10 mouse cellular contexts compared by ENCODE assay signal in genomic region chr13:58090643-58091042, GRCm38 (mm10). TPM values are rescaled to one million over a fixed set of nuclear protein-coding genes. Genes with fewer than 3 reads are reported as not detected.
DNase-seq lines count a peak whose midpoint lies in the region; ATAC-seq lines count a peak whose summit lies in the region.
"Had no signal": no experiment of that assay in that cellular context is flagged by ENCODE, and none has a peak within 500 bp of the region (broad histone marks: within the 10 kb centered on the region; RNA-seq: fewer than 3 reads in every experiment).

No protein-coding gene starts in this region.

- H3K27ac ChIP-seq in lung, embryonic 16.5 days (ENCODE audit: low read length) = no peak overlapping the region
- H3K27ac ChIP-seq in intestine, embryonic 15.5 days = no peak overlapping the region
- H3K27ac ChIP-seq in intestine, embryonic 16.5 days (ENCODE audit: low read length) = no peak overlapping the region

- H3K27me3 ChIP-seq in lung, embryonic 16.5 days (ENCODE audit: control insufficient read depth, insufficient read depth, low read depth, low read length) = no peaks in the 10 kb centered on the region
- no peaks in the 10 kb centered on the region for H3K27me3 ChIP-seq in intestine, embryonic 15.5 days (replicated peaks)
- no peaks in the 10 kb centered on the region for H3K27me3 ChIP-seq in intestine, embryonic 16.5 days (replicated peaks; ENCODE audit: control insufficient read depth, insufficient read depth, low read length)
- H3K27me3 ChIP-seq: heart, embryonic 12.5 days had no signal

- WGBS in lung, embryonic 16.5 days = 40% methylated on average over 8 of the region's 8 CpGs
- 43% methylated on average over 8 of the region's 8 CpGs for WGBS in intestine, embryonic 15.5 days
- 45% methylated on average over 8 of the region's 8 CpGs for WGBS in intestine, embryonic 16.5 days

- H3K36me3 ChIP-seq in lung, embryonic 16.5 days (ENCODE audit: control insufficient read depth, insufficient read depth, low read length) = no peaks in the 10 kb centered on the region
- H3K36me3 ChIP-seq in intestine, embryonic 15.5 days = no peaks in the 10 kb centered on the region
- no peaks in the 10 kb centered on the region for H3K36me3 ChIP-seq in intestine, embryonic 16.5 days (ENCODE audit: control insufficient read depth, insufficient read depth, low read length)

- H3K4me2 ChIP-seq in lung, embryonic 16.5 days (ENCODE audit: low read depth, low read length) = no peak overlapping the region
- H3K4me2 ChIP-seq in intestine, embryonic 15.5 days (replicated peaks) = no peak overlapping the region
- H3K4me2 ChIP-seq in intestine, embryonic 16.5 days (ENCODE audit: low read depth, low read length) = no peak overlapping the region
- H3K4me2 ChIP-seq: heart, embryonic 12.5 days had no signal

- no peaks in the 10 kb centered on the region for H3K4me1 ChIP-seq in lung, embryonic 16.5 days (replicated peaks; ENCODE audit: control insufficient read depth, insufficient read depth, low read length)
- no peaks in the 10 kb centered on the region for H3K4me1 ChIP-seq in intestine, embryonic 15.5 days (replicated peaks)
- no peaks in the 10 kb centered on the region for H3K4me1 ChIP-seq in intestine, embryonic 16.5 days (ENCODE audit: control insufficient read depth, insufficient read depth, low read length)

- H3K4me3 ChIP-seq in lung, embryonic 16.5 days (ENCODE audit: low read length) = no peak overlapping the region
- H3K4me3 ChIP-seq in intestine, embryonic 15.5 days (replicated peaks) = no peak overlapping the region
- no peak overlapping the region for H3K4me3 ChIP-seq in intestine, embryonic 16.5 days (ENCODE audit: low read length)
- H3K4me3 ChIP-seq: heart, embryonic 12.5 days; myocyte had no signal

- no peak for DNase-seq in lung, postnatal 4 days
- peak; percentile 81 to 84 for DNase-seq in frontal cortex, adult 2 months (ENCODE audit: extremely low spot score in 1 of 2, low spot score in 1 of 2)
- DNase-seq in left cerebral cortex, postnatal 25 days (ENCODE audit: low spot score in 2 of 2) = peak; percentile 80 to 92
- peak; percentile 69 for DNase-seq in right cerebral cortex, postnatal 25 days
- DNase-seq in cerebellum, adult 9-10 months = no peak

- no peak overlapping the region for H3K9ac ChIP-seq in lung, embryonic 16.5 days (ENCODE audit: low read length)
- no peak overlapping the region for H3K9ac ChIP-seq in intestine, embryonic 15.5 days
- no peak overlapping the region for H3K9ac ChIP-seq in intestine, embryonic 16.5 days (ENCODE audit: low read depth, low read length)
- H3K9ac ChIP-seq: heart, embryonic 12.5 days had no signal

- intact Hi-C loops in left cerebral cortex, postnatal 25 days (cut with DNase I) = no loop called here

- no peaks in the 10 kb centered on the region for H3K9me3 ChIP-seq in lung, embryonic 16.5 days (ENCODE audit: control insufficient read depth, low read length)
- H3K9me3 ChIP-seq in intestine, embryonic 15.5 days = no peaks in the 10 kb centered on the region
- H3K9me3 ChIP-seq in intestine, embryonic 16.5 days (ENCODE audit: control insufficient read depth, low read length) = no peaks in the 10 kb centered on the region
- H3K9me3 ChIP-seq: heart, embryonic 12.5 days had no signal

- ATAC-seq in lung, embryonic 16.5 days (ENCODE audit: low read depth) = peak; percentile 71
- no peak for ATAC-seq in intestine, embryonic 15.5 days
- no peak for ATAC-seq in intestine, embryonic 16.5 days

RNA-seq across cellular contexts. Expression of gene Klhl3, which starts 22.7 kb away (rescaled TPM):
- polyA plus RNA-seq in lung, embryonic 16.5 days (2015; fragmentation: Nextera tagmentation; extraction: Ambion mirVana) = 4.4 and 4.6 TPM in 2 replicates
- polyA plus RNA-seq in frontal cortex, adult 2 months (2012; rRNA removed) = 28.9 and 30.1 TPM in 2 replicates
- total RNA-seq in left cerebral cortex, postnatal 25 days (2021) = 10 to 100 TPM; 33.3 to 37.3 TPM
- 2.6 and 2.8 TPM in 2 replicates for polyA plus RNA-seq in intestine, embryonic 15.5 days (2015; fragmentation: Nextera tagmentation; extraction: Ambion mirVana)
- polyA plus RNA-seq in intestine, embryonic 16.5 days (2015; fragmentation: Nextera tagmentation; extraction: Ambion mirVana) = 1.9 and 2.4 TPM in 2 replicates

RNA-seq across cellular contexts. Expression of gene Hnrnpa0, which starts 37.7 kb away (rescaled TPM):
- 28.8 and 32.9 TPM in 2 replicates for polyA plus RNA-seq in lung, embryonic 16.5 days (2015; fragmentation: Nextera tagmentation; extraction: Ambion mirVana)
- 97.9 and 101 TPM in 2 replicates for polyA plus RNA-seq in frontal cortex, adult 2 months (2012; rRNA removed)
- total RNA-seq in left cerebral cortex, postnatal 25 days (2021) = 100 to 1,000 TPM; 112 to 119 TPM
- polyA plus RNA-seq in intestine, embryonic 15.5 days (2015; fragmentation: Nextera tagmentation; extraction: Ambion mirVana) = 28.2 and 36.2 TPM in 2 replicates
- 20.0 and 20.9 TPM in 2 replicates for polyA plus RNA-seq in intestine, embryonic 16.5 days (2015; fragmentation: Nextera tagmentation; extraction: Ambion mirVana)

Comparison
In these comparisons a context has a peak if more than half of its experiments do, and no peak if none do; other contexts are left out.
1. DNase-seq: peak in frontal cortex, adult 2 months (2 of 2), left cerebral cortex, postnatal 25 days (2 of 2) and right cerebral cortex, postnatal 25 days (single experiment); none in lung, postnatal 4 days (0 of 2) and cerebellum, adult 9-10 months (single experiment).